ENCODE assay signal across 8 mouse cellular contexts in genomic region chr16:91597672-91598010, GRCm38 (mm10). TPM values are rescaled to one million over a fixed set of nuclear protein-coding genes. Genes with fewer than 3 reads are reported as not detected.
A peak's percentile ranks its signal among the peaks of the same experiment; 100 is the strongest.
DNase-seq lines count a peak whose midpoint lies in the region; ATAC-seq and TF ChIP-seq lines count a peak whose summit lies in the region.

Gene Tmem50b, minus strand, starts transcription at chr16:91597800.

- ATAC-seq in Patski = peak; percentile 97
- ATAC-seq in hindbrain, embryonic 13.5 days (ENCODE audit: low FRiP score) = peak; percentile 99

- H3K36me3 ChIP-seq in hindbrain, embryonic 13.5 days = peaks cover 2% of the 10 kb centered on the region; the same call in 1 of the 2 replicates

- under 1% methylated on average over 34 of the region's 34 CpGs for WGBS in hindbrain, embryonic 13.5 days

- POLR2A ChIA-PET in Patski (lab: Charles Lee) = interaction anchor here (0.6 kb wide), 1 partner anchor 51 kb away, joined by 12 read pairs; no protein-coding TSS in a partner anchor

- in situ Hi-C loops in Patski (cut with MboI; ENCODE audit: low pct_unique_long_range_greater_than_20kb) = no loop called here

- peaks cover 22% of the 10 kb centered on the region for H3K4me1 ChIP-seq in hindbrain, embryonic 13.5 days (replicated peaks)

- H3K27ac ChIP-seq in hindbrain, embryonic 13.5 days = peak within 1 kb of the TSS; percentile 84

- peak; percentile 71 for DNase-seq in Patski (ENCODE audit: low read depth, low spot score)
- DNase-seq in cerebellum, postnatal 14 days = peak; percentile 100
- peak; percentile 95 to 99 for DNase-seq in frontal cortex, postnatal 14 days (ENCODE audit: low spot score in 2 of 2)
- DNase-seq in layer of hippocampus, postnatal 25 days (ENCODE audit: extremely low spot score in 1 of 2, low spot score in 1 of 2) = peak; percentile 98
- peak; percentile 99 for DNase-seq in lung, postnatal 25 days (ENCODE audit: low spot score)
- DNase-seq in retina, embryonic 14.5 days (ENCODE audit: low spot score) = peak; percentile 99
- DNase-seq in thymus, postnatal 4 days = peak; percentile 100

- peak within 1 kb of the TSS; percentile 92 for H3K9ac ChIP-seq in hindbrain, embryonic 13.5 days

- no peak for TF ChIP-seq CTCF in Patski (IDR thresholded peaks at IDR 0.05)

- H3K9me3 ChIP-seq in hindbrain, embryonic 13.5 days = no peaks in the 10 kb centered on the region

- H3K27me3 ChIP-seq in Patski = no peaks in the 10 kb centered on the region
- peaks cover 14% of the 10 kb centered on the region for H3K27me3 ChIP-seq in hindbrain, embryonic 13.5 days

- CTCF ChIA-PET in Patski (lab: Charles Lee) = interaction anchor here (1.1 kb wide), 1 partner anchor 16 kb away, joined by 4 read pairs; no protein-coding TSS in a partner anchor

- peak within 1 kb of the TSS; percentile 78 for H3K4me2 ChIP-seq in hindbrain, embryonic 13.5 days

- peak within 1 kb of the TSS; percentile 76 for H3K4me3 ChIP-seq in hindbrain, embryonic 13.5 days

RNA-seq across cellular contexts. Expression of gene Tmem50b, which starts in this region (rescaled TPM):
- polyA plus RNA-seq in Patski (2021) = 59.8 TPM
- 69.1 and 69.5 TPM in 2 replicates for polyA plus RNA-seq in hindbrain, embryonic 13.5 days (2015; fragmentation: Nextera tagmentation; extraction: Ambion mirVana)
- 100 to 1,000 TPM; 105 to 120 TPM for total RNA-seq in layer of hippocampus, postnatal 25 days (2021)

Comparison
In these comparisons a context has a peak if more than half of its experiments do, and no peak if none do; other contexts are left out.
1. Peak in every context shown above with its lines: DNase-seq, ATAC-seq, H3K4me3 ChIP-seq and H3K27ac ChIP-seq.